Mouse (Mus musculus) neural tube, embryonic 13.5 days (tissue): ENCODE data around the gene Aldh1b1. TPM values are rescaled to one million over a fixed set of nuclear protein-coding genes. Genes with fewer than 3 reads are reported as not detected.

ENCODE experiments used
- ATAC-seq: fragments of 200-750 bp; cut with Nextera tagmentation; 2 replicates; pipeline ENCODE4 v1.8.0; 2017; ENCODE audit warnings: low read depth, mild to moderate bottlenecking, moderate TSS enrichment, moderate library complexity
- H3K27ac ChIP-seq: fragments of 300-500 bp; sonication (generic); replicated peaks from 2 replicates; pipeline ENCODE4 v1.5.1; 2015; ENCODE audit warnings: moderate library complexity, mild to moderate bottlenecking, inconsistent platforms
- H3K27me3 ChIP-seq: fragments of 300-500 bp; sonication (generic); 2 replicates; pipeline ENCODE4 v1.6.1; 2015; ENCODE audit warnings: mild to moderate bottlenecking, inconsistent platforms
- H3K36me3 ChIP-seq: fragments of 300-500 bp; sonication (generic); 2 replicates; pipeline ENCODE4 v1.6.1; 2015; ENCODE audit warnings: mild to moderate bottlenecking, inconsistent platforms
- H3K4me1 ChIP-seq: fragments of 300-500 bp; sonication (generic); replicated peaks from 2 replicates; pipeline ENCODE4 v1.6.1; 2015; ENCODE audit warnings: inconsistent platforms
- H3K4me2 ChIP-seq: fragments of 300-500 bp; sonication (generic); 2 replicates; pipeline ENCODE4 v1.6.1; 2015; ENCODE audit warnings: inconsistent platforms, mild to moderate bottlenecking, moderate library complexity
- H3K4me3 ChIP-seq: fragments of 300-500 bp; sonication (generic); 2 replicates; pipeline ENCODE4 v1.5.1; 2015; ENCODE audit warnings: mild to moderate bottlenecking, inconsistent platforms
- H3K9ac ChIP-seq: fragments of 300-500 bp; sonication (generic); 2 replicates; pipeline ENCODE4 v1.6.1; 2015; ENCODE audit warnings: moderate library complexity, mild to moderate bottlenecking, inconsistent platforms
- H3K9me3 ChIP-seq: fragments of 300-500 bp; sonication (generic); 2 replicates; pipeline ENCODE4 v1.6.1; 2016; ENCODE audit warnings: inconsistent platforms
- WGBS: fragments of 180-500 bp; shearing (Covaris S2); methylation state at CpG from one replicate; pipeline ENCODE4 v1.1.7; 2015; 5-methylcytosine and 5-hydroxymethylcytosine counted together
- polyA plus RNA-seq: library from polyadenylated mRNA; unstranded; fragments of >200 nt; fragmentation: Nextera tagmentation; extraction: Ambion mirVana; gene quantifications from 2 replicates; pipeline ENCODE4 v1.2.1, GENCODE M21; 2015

Aldh1b1 gene
- polyA plus RNA-seq, 1 experiment from 2014 or later = 16.5 TPM

- H3K4me3 ChIP-seq = no peak overlapping the region
Observed at GRCm38 (mm10) chr4:45833461-45833860, 34.6 kb downstream of the Aldh1b1 start.

GRCm38 (mm10) chr4:45844355-45844754 is 45.5 kb downstream of the Aldh1b1 start:
- no peak overlapping the region for H3K9ac ChIP-seq
- H3K27ac ChIP-seq = no peak overlapping the region
- no peaks in the 10 kb centered on the region for H3K9me3 ChIP-seq
- H3K27me3 ChIP-seq = no peaks in the 10 kb centered on the region
- H3K36me3 ChIP-seq = no peaks in the 10 kb centered on the region
- no peak for ATAC-seq
- H3K4me2 ChIP-seq = no peak overlapping the region
- WGBS = 50% methylated on average over 14 of the region's 14 CpGs
- H3K4me3 ChIP-seq = no peak overlapping the region
- H3K4me1 ChIP-seq = peaks cover 17% of the 10 kb centered on the region

More at GRCm38 (mm10) chr4:45833461-45833860, 34.6 kb downstream of the Aldh1b1 start:
- Histone ChIP-seq H3K9me3 (no peaks in the 10 kb centered on the region), H3K27ac (0 out of 2 replicates have a peak overlapping the region, but pooled peaks have one; percentile 15), H3K27me3 (0 out of 2 replicates have a peak, but pooled peaks cover 4% of the 10 kb centered on the region), H3K9ac (no peak overlapping the region), H3K4me2 (no peak overlapping the region), H3K36me3 (no peaks in the 10 kb centered on the region), H3K4me1 (peaks cover 37% of the 10 kb centered on the region)
- 29% methylated on average over 5 of the region's 5 CpGs for WGBS
- ATAC-seq = no peak

GRCm38 (mm10) chr4:45846263-45846662 is 47.4 kb downstream of the Aldh1b1 start:
- Histone ChIP-seq H3K4me1 (peaks cover 31% of the 10 kb centered on the region), H3K4me2 (no peak overlapping the region), H3K4me3 (no peak overlapping the region), H3K9me3 (no peaks in the 10 kb centered on the region), H3K27ac (no peak overlapping the region), H3K27me3 (0 out of 2 replicates have a peak, but pooled peaks cover 2% of the 10 kb centered on the region), H3K9ac (no peak overlapping the region), H3K36me3 (no peaks in the 10 kb centered on the region)
- no peak for ATAC-seq
- 90% methylated on average over 2 of the region's 2 CpGs for WGBS

GRCm38 (mm10) chr4:45848109-45848824 is 49.4 kb downstream of the Aldh1b1 start, which contains the start of gene Stra6l:
TSS of gene Stra6l (plus strand) at chr4:45848664.
- peak within 1 kb of the TSS; percentile 15; the same call in 1 of the 2 replicates for H3K4me3 ChIP-seq
- ATAC-seq = peak; percentile 13
- 0 out of 2 replicates have a peak, but pooled peaks cover 2% of the 10 kb centered on the region for H3K27me3 ChIP-seq
- no peaks in the 10 kb centered on the region for H3K9me3 ChIP-seq
- H3K27ac ChIP-seq = peak within 1 kb of the TSS; percentile 61
- 0 out of 2 replicates have a peak within 1 kb of the TSS, but pooled peaks have one; percentile 26 for H3K9ac ChIP-seq
- peaks cover 40% of the 10 kb centered on the region for H3K4me1 ChIP-seq
- no peaks in the 10 kb centered on the region for H3K36me3 ChIP-seq
- H3K4me2 ChIP-seq = peak within 1 kb of the TSS; percentile 27
- WGBS = 22% methylated on average over 10 of the region's 10 CpGs

GRCm38 (mm10) chr4:45848825-45849156 is 50.0 kb downstream of the Aldh1b1 start:
- 0 out of 2 replicates have a peak, but pooled peaks cover 2% of the 10 kb centered on the region for H3K27me3 ChIP-seq
- H3K4me1 ChIP-seq = peaks cover 40% of the 10 kb centered on the region
- H3K27ac ChIP-seq = peak overlapping the region; percentile 61
- H3K9me3 ChIP-seq = no peaks in the 10 kb centered on the region
- 0 out of 2 replicates have a peak overlapping the region, but pooled peaks have one; percentile 26 for H3K9ac ChIP-seq
- peak overlapping the region; percentile 15; the same call in 1 of the 2 replicates for H3K4me3 ChIP-seq
- no peaks in the 10 kb centered on the region for H3K36me3 ChIP-seq
- peak overlapping the region; percentile 27 for H3K4me2 ChIP-seq
- WGBS = 11% methylated on average over 10 of the region's 10 CpGs
- no peak for ATAC-seq

GRCm38 (mm10) chr4:45849419-45849818 is 50.6 kb downstream of the Aldh1b1 start:
- Histone ChIP-seq H3K4me3 (0 out of 2 replicates have a peak overlapping the region, but pooled peaks have one; percentile 15), H3K9ac (no peak overlapping the region), H3K36me3 (no peaks in the 10 kb centered on the region), H3K27ac (no peak overlapping the region), H3K27me3 (0 out of 2 replicates have a peak, but pooled peaks cover 2% of the 10 kb centered on the region), H3K4me1 (peaks cover 40% of the 10 kb centered on the region), H3K4me2 (peak overlapping the region; percentile 27), H3K9me3 (no peaks in the 10 kb centered on the region)
- 19% methylated on average over 1 of the region's 1 CpGs for WGBS
- no peak for ATAC-seq

GRCm38 (mm10) chr4:45851640-45852051 is 52.8 kb downstream of the Aldh1b1 start:
- Histone ChIP-seq H3K36me3 (no peaks in the 10 kb centered on the region), H3K27me3 (peaks cover 7% of the 10 kb centered on the region; the same call in 1 of the 2 replicates), H3K4me1 (peaks cover 40% of the 10 kb centered on the region), H3K4me3 (no peak overlapping the region), H3K4me2 (no peak overlapping the region), H3K27ac (peak overlapping the region; percentile 61), H3K9ac (peak overlapping the region; percentile 36), H3K9me3 (no peaks in the 10 kb centered on the region)
- WGBS = 7% methylated on average over 3 of the region's 3 CpGs
- ATAC-seq = peak; percentile 38; the same call in 1 of the 2 replicates

GRCm38 (mm10) chr4:45853496-45854246 is 54.8 kb downstream of the Aldh1b1 start:
- 81% methylated on average over 15 of the region's 15 CpGs for WGBS
- Histone ChIP-seq H3K27me3 (peaks cover 7% of the 10 kb centered on the region; the same call in 1 of the 2 replicates), H3K9ac (no peak overlapping the region), H3K36me3 (no peaks in the 10 kb centered on the region), H3K4me3 (no peak overlapping the region), H3K9me3 (no peaks in the 10 kb centered on the region), H3K4me1 (peaks cover 32% of the 10 kb centered on the region), H3K27ac (no peak overlapping the region), H3K4me2 (no peak overlapping the region)
- no peak for ATAC-seq

Other genes with a start within 250 kb of the Aldh1b1 start
- gene Igfbpl1, start 27.9 kb downstream of the Aldh1b1 start, polyA plus RNA-seq = 62.8 and 63.8 TPM in 2 replicates
- 4.5 and 4.7 TPM in 2 replicates for gene Stra6l, start 49.6 kb downstream of the Aldh1b1 start, polyA plus RNA-seq
- gene Ccdc180, start 91.3 kb downstream of the Aldh1b1 start, polyA plus RNA-seq = 0.07 TPM in 1 of 2 replicates, not detected in the other
- 24.0 and 25.2 TPM in 2 replicates for gene Tdrd7, start 166.3 kb downstream of the Aldh1b1 start, polyA plus RNA-seq
- gene Tmod1, start 239.9 kb downstream of the Aldh1b1 start, polyA plus RNA-seq = 3.8 and 4.0 TPM in 2 replicates